8 mouse cellular contexts compared by ENCODE assay signal in genomic region chr7:27596586-27597503, GRCm38 (mm10). TPM values are rescaled to one million over a fixed set of nuclear protein-coding genes. Genes with fewer than 3 reads are reported as not detected.
DNase-seq lines count a peak whose midpoint lies in the region; ATAC-seq lines count a peak whose summit lies in the region.

No protein-coding gene starts in this region.

- peak overlapping the region; percentile 87 for H3K27ac ChIP-seq in kidney, embryonic 16.5 days (ENCODE audit: low read length)
- H3K27ac ChIP-seq in forebrain, embryonic 15.5 days (replicated peaks): 0 out of 2 replicates have a peak overlapping the region, but pooled peaks have one; percentile 4
- no peak overlapping the region; the same call in 1 of the 2 replicates for H3K27ac ChIP-seq in hindbrain, embryonic 11.5 days (ENCODE audit: low read depth, low read length)
- H3K27ac ChIP-seq in liver, embryonic 16.5 days (ENCODE audit: low read length): peak overlapping the region; percentile 8; the same call in 1 of the 2 replicates
- H3K27ac ChIP-seq in stomach, embryonic 16.5 days (ENCODE audit: low read length): peak overlapping the region; percentile 92

- H3K4me2 ChIP-seq in kidney, embryonic 16.5 days (replicated peaks; ENCODE audit: low read depth, low read length): peak overlapping the region; percentile 37
- H3K4me2 ChIP-seq in forebrain, embryonic 15.5 days (replicated peaks): no peak overlapping the region
- no peak overlapping the region; the same call in 1 of the 2 replicates for H3K4me2 ChIP-seq in hindbrain, embryonic 11.5 days (replicated peaks; ENCODE audit: low read depth, low read length)
- no peak overlapping the region for H3K4me2 ChIP-seq in liver, embryonic 16.5 days (ENCODE audit: low read depth, low read length)
- peak overlapping the region; percentile 43 for H3K4me2 ChIP-seq in stomach, embryonic 16.5 days (ENCODE audit: low read depth, low read length)

- peak overlapping the region; percentile 52 for H3K9ac ChIP-seq in kidney, embryonic 16.5 days (replicated peaks; ENCODE audit: low read length)
- H3K9ac ChIP-seq in forebrain, embryonic 15.5 days (replicated peaks): no peak overlapping the region
- H3K9ac ChIP-seq in hindbrain, embryonic 11.5 days (ENCODE audit: low read depth, low read length): 0 out of 2 replicates have a peak overlapping the region, but pooled peaks have one; percentile 7
- peak overlapping the region; percentile 17; the same call in 1 of the 2 replicates for H3K9ac ChIP-seq in liver, embryonic 16.5 days (ENCODE audit: low read depth, low read length)
- peak overlapping the region; percentile 62 for H3K9ac ChIP-seq in stomach, embryonic 16.5 days (ENCODE audit: low read length)

- no peaks in the 10 kb centered on the region for H3K27me3 ChIP-seq in kidney, embryonic 16.5 days (ENCODE audit: insufficient read depth, low read length)
- no peaks in the 10 kb centered on the region for H3K27me3 ChIP-seq in forebrain, embryonic 15.5 days
- no peaks in the 10 kb centered on the region for H3K27me3 ChIP-seq in hindbrain, embryonic 11.5 days (ENCODE audit: control insufficient read depth, insufficient read depth, low read length)
- H3K27me3 ChIP-seq in liver, embryonic 16.5 days (ENCODE audit: control insufficient read depth, insufficient read depth, low read depth, low read length): no peaks in the 10 kb centered on the region
- H3K27me3 ChIP-seq in stomach, embryonic 16.5 days (ENCODE audit: control insufficient read depth, insufficient read depth, low read length): no peaks in the 10 kb centered on the region

- ATAC-seq in kidney, embryonic 16.5 days (ENCODE audit: low FRiP score, low TSS enrichment): peak; percentile 69
- ATAC-seq in forebrain, embryonic 15.5 days (replicated peaks): no peak
- no peak for ATAC-seq in hindbrain, embryonic 11.5 days (ENCODE audit: low FRiP score)
- no peak for ATAC-seq in liver, embryonic 16.5 days (ENCODE audit: low read depth)
- ATAC-seq in stomach, embryonic 16.5 days (ENCODE audit: insufficient read depth, low FRiP score): peak; percentile 42

- H3K4me1 ChIP-seq in kidney, embryonic 16.5 days (ENCODE audit: insufficient read depth, low read length): peaks cover 61% of the 10 kb centered on the region
- peaks cover 39% of the 10 kb centered on the region for H3K4me1 ChIP-seq in forebrain, embryonic 15.5 days
- H3K4me1 ChIP-seq in hindbrain, embryonic 11.5 days (replicated peaks; ENCODE audit: control insufficient read depth, insufficient read depth, low read length): peaks cover 8% of the 10 kb centered on the region; the same call in 1 of the 2 replicates
- H3K4me1 ChIP-seq in liver, embryonic 16.5 days (ENCODE audit: control insufficient read depth, low read depth, low read length): peaks cover 45% of the 10 kb centered on the region
- H3K4me1 ChIP-seq in stomach, embryonic 16.5 days (ENCODE audit: control insufficient read depth, insufficient read depth, low read length): peaks cover 51% of the 10 kb centered on the region

- no peak for DNase-seq in kidney, adult 18-20 months
- no peak for DNase-seq in hindbrain, embryonic 11.5 days (ENCODE audit: low spot score)
- DNase-seq in T-cell, adult 2 months (ENCODE audit: low spot score): no peak
- no peak for DNase-seq in layer of hippocampus, adult 8-10 months (ENCODE audit: low spot score in 2 of 2)

- no peak overlapping the region; the same call in 1 of the 2 replicates for H3K4me3 ChIP-seq in kidney, embryonic 16.5 days (ENCODE audit: low read length)
- H3K4me3 ChIP-seq in forebrain, embryonic 15.5 days: no peak overlapping the region
- no peak overlapping the region for H3K4me3 ChIP-seq in hindbrain, embryonic 11.5 days (ENCODE audit: low read depth, low read length)
- H3K4me3 ChIP-seq in liver, embryonic 16.5 days (ENCODE audit: low read depth, low read length): no peak overlapping the region
- peak overlapping the region; percentile 25 for H3K4me3 ChIP-seq in stomach, embryonic 16.5 days (replicated peaks; ENCODE audit: low read length)

- H3K9me3 ChIP-seq in kidney, embryonic 16.5 days (ENCODE audit: low read length): no peaks in the 10 kb centered on the region
- H3K9me3 ChIP-seq in forebrain, embryonic 15.5 days: no peaks in the 10 kb centered on the region
- no peaks in the 10 kb centered on the region for H3K9me3 ChIP-seq in hindbrain, embryonic 11.5 days (ENCODE audit: control insufficient read depth, low read length)
- H3K9me3 ChIP-seq in liver, embryonic 16.5 days (replicated peaks; ENCODE audit: control insufficient read depth, low read length): no peaks in the 10 kb centered on the region
- H3K9me3 ChIP-seq in stomach, embryonic 16.5 days (replicated peaks; ENCODE audit: control insufficient read depth, low read length): 0 out of 2 replicates have a peak, but pooled peaks cover 3% of the 10 kb centered on the region

- H3K36me3 ChIP-seq in kidney, embryonic 16.5 days (ENCODE audit: insufficient read depth, low read length): no peaks in the 10 kb centered on the region
- H3K36me3 ChIP-seq in forebrain, embryonic 15.5 days: no peaks in the 10 kb centered on the region
- H3K36me3 ChIP-seq in hindbrain, embryonic 11.5 days (ENCODE audit: control insufficient read depth, insufficient read depth, low read length): no peaks in the 10 kb centered on the region
- no peaks in the 10 kb centered on the region for H3K36me3 ChIP-seq in liver, embryonic 16.5 days (ENCODE audit: control insufficient read depth, insufficient read depth)
- no peaks in the 10 kb centered on the region for H3K36me3 ChIP-seq in stomach, embryonic 16.5 days (ENCODE audit: control insufficient read depth, insufficient read depth, low read length)

- 23% methylated on average over 10 of the region's 10 CpGs for WGBS in kidney, embryonic 16.5 days
- 54% methylated on average over 10 of the region's 10 CpGs for WGBS in forebrain, embryonic 15.5 days
- WGBS in hindbrain, embryonic 11.5 days: 63% methylated on average over 10 of the region's 10 CpGs
- 60% methylated on average over 10 of the region's 10 CpGs for WGBS in liver, embryonic 16.5 days (ENCODE audit: insufficient replicate concordance)
- 27% methylated on average over 10 of the region's 10 CpGs for WGBS in stomach, embryonic 16.5 days

RNA-seq across cellular contexts. Expression of gene Akt2, which starts 5.5 kb away (rescaled TPM):
- polyA plus RNA-seq in kidney, embryonic 16.5 days (2015; fragmentation: Nextera tagmentation; extraction: Ambion mirVana): 110 and 112 TPM in 2 replicates
- polyA plus RNA-seq in forebrain, embryonic 15.5 days (2015; fragmentation: Nextera tagmentation; extraction: Ambion mirVana): 94.2 and 97.1 TPM in 2 replicates
- 67.5 and 71.7 TPM in 2 replicates for polyA plus RNA-seq in hindbrain, embryonic 11.5 days (2014; fragmentation: Nextera tagmentation; extraction: Ambion mirVana)
- 24.8 and 26.3 TPM in 2 replicates for polyA plus RNA-seq in liver, embryonic 16.5 days (2015; fragmentation: Nextera tagmentation; extraction: Ambion mirVana)
- polyA plus RNA-seq in stomach, embryonic 16.5 days (2015; fragmentation: Nextera tagmentation; extraction: Ambion mirVana): 79.0 and 84.6 TPM in 2 replicates
- total RNA-seq in layer of hippocampus, adult 8-10 months (2022): 100 to 1,000 TPM in 2 of 4 experiments, 10 to 100 TPM in 2; 72.2 to 109 (median 97.5) TPM

RNA-seq across cellular contexts. Expression of gene 2310022A10Rik, which starts 43.8 kb away (rescaled TPM):
- polyA plus RNA-seq in kidney, embryonic 16.5 days (2015; fragmentation: Nextera tagmentation; extraction: Ambion mirVana): 25.1 and 30.4 TPM in 2 replicates
- 36.9 and 38.9 TPM in 2 replicates for polyA plus RNA-seq in forebrain, embryonic 15.5 days (2015; fragmentation: Nextera tagmentation; extraction: Ambion mirVana)
- 22.4 and 24.5 TPM in 2 replicates for polyA plus RNA-seq in hindbrain, embryonic 11.5 days (2014; fragmentation: Nextera tagmentation; extraction: Ambion mirVana)
- 15.6 and 16.1 TPM in 2 replicates for polyA plus RNA-seq in liver, embryonic 16.5 days (2015; fragmentation: Nextera tagmentation; extraction: Ambion mirVana)
- polyA plus RNA-seq in stomach, embryonic 16.5 days (2015; fragmentation: Nextera tagmentation; extraction: Ambion mirVana): 23.0 and 25.6 TPM in 2 replicates
- 10 to 100 TPM; 25.9 to 34.2 (median 29.8) TPM for total RNA-seq in layer of hippocampus, adult 8-10 months (2022)

RNA-seq across cellular contexts. Expression of gene Pld3, which starts 43.8 kb away (rescaled TPM):
- polyA plus RNA-seq in kidney, embryonic 16.5 days (2015; fragmentation: Nextera tagmentation; extraction: Ambion mirVana): 121 and 122 TPM in 2 replicates
- 95.7 and 106 TPM in 2 replicates for polyA plus RNA-seq in forebrain, embryonic 15.5 days (2015; fragmentation: Nextera tagmentation; extraction: Ambion mirVana)
- polyA plus RNA-seq in hindbrain, embryonic 11.5 days (2014; fragmentation: Nextera tagmentation; extraction: Ambion mirVana): 72.1 and 72.9 TPM in 2 replicates
- 85.0 and 101 TPM in 2 replicates for polyA plus RNA-seq in liver, embryonic 16.5 days (2015; fragmentation: Nextera tagmentation; extraction: Ambion mirVana)
- 93.5 and 107 TPM in 2 replicates for polyA plus RNA-seq in stomach, embryonic 16.5 days (2015; fragmentation: Nextera tagmentation; extraction: Ambion mirVana)
- 100 to 1,000 TPM; 559 to 594 (median 575) TPM for total RNA-seq in layer of hippocampus, adult 8-10 months (2022)

RNA-seq across cellular contexts. Expression of gene Ttc9b, which starts 56.9 kb away (rescaled TPM):
- 0.11 and 0.41 TPM in 2 replicates for polyA plus RNA-seq in kidney, embryonic 16.5 days (2015; fragmentation: Nextera tagmentation; extraction: Ambion mirVana)
- polyA plus RNA-seq in forebrain, embryonic 15.5 days (2015; fragmentation: Nextera tagmentation; extraction: Ambion mirVana): 64.1 and 66.2 TPM in 2 replicates
- 11.2 and 13.4 TPM in 2 replicates for polyA plus RNA-seq in hindbrain, embryonic 11.5 days (2014; fragmentation: Nextera tagmentation; extraction: Ambion mirVana)
- polyA plus RNA-seq in liver, embryonic 16.5 days (2015; fragmentation: Nextera tagmentation; extraction: Ambion mirVana): not detected in 2 replicates
- polyA plus RNA-seq in stomach, embryonic 16.5 days (2015; fragmentation: Nextera tagmentation; extraction: Ambion mirVana): 0.94 and 1.3 TPM in 2 replicates
- total RNA-seq in layer of hippocampus, adult 8-10 months (2022): 10 to 100 TPM; 37.0 to 42.0 (median 41.1) TPM

Comparison
In these comparisons a context has a peak if more than half of its experiments do, and no peak if none do; other contexts are left out.
1. ATAC-seq: peak in kidney, embryonic 16.5 days (single experiment) and stomach, embryonic 16.5 days (single experiment); none in forebrain, embryonic 15.5 days (single experiment), hindbrain, embryonic 11.5 days (single experiment) and liver, embryonic 16.5 days (single experiment).
2. H3K4me2 ChIP-seq: peak in kidney, embryonic 16.5 days (single experiment) and stomach, embryonic 16.5 days (single experiment); none in forebrain, embryonic 15.5 days (single experiment), hindbrain, embryonic 11.5 days (single experiment) and liver, embryonic 16.5 days (single experiment).